Mouse (Mus musculus) 3134 (cell line): ENCODE measurements around the gene Myl6.

Source experiments
- DNase-seq: peaks from one replicate; pipeline ENCODE4 v3.0.0-alpha.2; 2011; ENCODE audit warnings: low spot score; ENCODE audit not compliant: insufficient read length; ENCODE audit errors: extremely low read depth

Gene Myl6

DNA sequence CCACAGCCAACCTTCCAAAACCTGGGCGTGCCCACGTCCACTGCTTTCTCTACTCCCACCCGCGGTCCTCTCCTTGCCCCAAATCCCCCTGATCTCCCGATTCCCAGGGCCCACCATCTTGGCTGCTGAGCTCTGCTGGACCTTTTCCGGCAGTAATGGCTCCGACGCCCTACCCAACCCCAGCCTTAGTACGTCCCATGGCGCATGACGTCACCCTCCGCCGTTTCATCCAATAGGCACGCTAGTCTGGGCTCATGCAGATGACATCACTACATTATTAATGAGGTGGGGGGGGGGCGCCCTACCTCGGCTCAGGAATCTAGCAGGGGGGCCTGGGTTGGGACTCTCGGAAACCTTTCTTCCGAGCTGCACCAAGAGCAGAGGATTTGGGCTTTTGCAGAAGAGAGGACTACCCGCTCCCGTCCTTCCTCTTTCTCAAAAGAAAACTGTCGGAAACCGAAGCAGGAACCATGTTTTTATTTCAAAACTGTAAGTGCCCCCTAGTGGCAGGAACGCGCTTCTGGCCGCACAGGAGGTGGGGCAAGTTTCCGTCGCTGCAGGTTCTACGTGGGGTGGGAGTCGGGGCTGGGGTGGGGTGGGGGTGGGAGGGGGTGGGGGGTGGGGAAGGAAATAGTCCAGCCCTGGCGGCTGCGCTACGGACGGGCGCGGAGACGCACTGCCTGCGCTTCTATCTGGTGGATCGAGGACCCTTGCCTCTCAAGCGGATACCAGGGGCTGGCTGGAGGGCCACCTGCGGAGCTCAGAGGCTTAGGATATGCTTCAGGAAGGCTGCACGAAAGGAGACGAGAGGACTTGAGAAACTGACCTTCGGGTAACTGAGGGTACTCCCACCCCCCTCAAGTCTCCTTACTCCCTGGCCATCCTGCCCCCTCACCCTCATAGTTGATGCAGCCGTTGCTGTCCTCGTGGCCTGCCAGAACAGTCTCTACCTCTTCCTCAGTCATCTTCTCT is at the start of gene Myl6:
Gene Myl6 (minus strand): TSS at position 451 of the 972 bp plus-strand sequence.
- DNase-seq, result peak; percentile 91

- DNase-seq, result no peak
These were observed 49.2 kb upstream of the Myl6 start for GRCm38 (mm10) chr10:128543100-128543499.

- DNase-seq, result no peak
These were observed 44.5 kb upstream of the Myl6 start for GRCm38 (mm10) chr10:128538340-128538870.

GRCm38 (mm10) chr10:128536266-128536940 is 42.5 kb upstream of the Myl6 start:
- DNase-seq, result peak; percentile 75

DNA sequence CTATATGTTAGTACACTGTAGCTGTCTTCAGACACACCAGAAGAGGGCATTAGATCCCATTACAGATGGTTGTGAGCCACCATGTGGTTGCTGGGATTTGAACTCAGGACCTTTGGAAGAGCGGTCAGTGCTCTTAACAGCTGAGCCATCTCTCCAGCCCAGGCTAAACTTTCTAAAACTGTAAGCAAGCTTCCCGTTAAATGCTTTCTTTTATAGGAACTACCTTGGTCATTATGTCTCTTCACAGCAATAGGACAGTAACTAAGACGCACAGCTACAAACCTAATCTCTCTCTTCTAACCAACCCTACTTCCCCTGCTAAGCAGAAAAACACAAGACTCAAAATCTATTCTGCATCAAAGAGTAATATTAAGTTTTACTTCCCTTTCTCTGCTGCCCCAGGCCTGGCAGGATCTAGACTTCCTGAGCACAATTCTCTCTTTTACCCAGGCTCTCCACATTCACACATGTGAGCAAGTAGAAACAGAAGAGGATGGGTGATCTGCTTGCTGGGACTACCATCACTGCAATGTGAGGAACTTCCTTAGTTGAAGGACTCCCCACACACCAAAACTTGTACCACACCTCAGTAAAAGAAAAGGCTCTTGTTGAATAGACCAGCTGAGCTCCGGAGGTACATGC is 41.8 kb upstream of the Myl6 start:
- no peak for DNase-seq

GRCm38 (mm10) chr10:128535206-128535605 is 41.3 kb upstream of the Myl6 start:
- DNase-seq, result no peak

DNA sequence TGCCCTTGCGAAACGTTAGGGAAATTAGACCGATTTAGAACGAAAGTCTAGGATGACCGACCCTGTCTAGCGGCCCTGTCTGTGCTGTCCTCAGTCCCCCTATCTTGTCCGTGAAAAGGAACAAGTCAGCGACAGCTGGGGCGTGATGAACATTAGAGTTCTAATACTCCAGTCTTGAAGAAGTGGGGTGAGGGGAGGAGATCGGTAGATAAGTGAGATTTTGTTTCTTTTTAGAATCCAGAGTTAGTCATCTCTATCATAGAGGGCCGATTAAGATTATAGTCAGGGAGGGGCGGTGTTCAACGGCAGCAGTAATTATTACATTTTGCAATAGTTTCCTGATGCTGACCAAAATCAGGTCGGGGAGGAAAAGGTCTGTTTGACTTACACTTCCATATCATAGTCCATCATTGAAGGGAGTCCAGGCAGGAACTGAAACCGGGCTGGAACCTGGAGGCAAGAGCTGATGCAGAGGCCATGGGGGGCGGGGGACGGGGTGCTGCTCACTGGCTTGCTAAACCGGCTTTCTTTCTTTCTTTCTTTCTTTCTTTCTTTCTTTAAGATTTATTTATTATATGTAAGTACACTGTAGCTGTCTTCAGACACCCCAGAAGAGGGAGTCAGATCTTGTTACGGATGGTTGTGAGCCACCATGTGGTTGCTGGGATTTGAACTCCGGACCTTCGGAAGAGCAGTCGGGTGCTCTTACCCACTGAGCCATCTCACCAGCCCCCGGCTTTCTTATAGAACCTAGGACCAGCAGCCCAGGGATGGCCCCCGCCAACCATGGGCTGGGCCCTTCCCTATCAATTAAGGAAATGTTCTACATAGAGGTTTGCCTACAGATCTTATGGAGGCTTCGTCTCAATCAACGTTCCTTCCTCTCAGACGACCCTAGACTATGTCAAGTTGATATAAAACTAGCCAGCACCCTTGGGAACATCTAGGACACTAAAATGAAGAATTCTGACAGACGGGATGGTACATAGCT is 32.7 kb upstream of the Myl6 start:
- DNase-seq, result no peak

DNA sequence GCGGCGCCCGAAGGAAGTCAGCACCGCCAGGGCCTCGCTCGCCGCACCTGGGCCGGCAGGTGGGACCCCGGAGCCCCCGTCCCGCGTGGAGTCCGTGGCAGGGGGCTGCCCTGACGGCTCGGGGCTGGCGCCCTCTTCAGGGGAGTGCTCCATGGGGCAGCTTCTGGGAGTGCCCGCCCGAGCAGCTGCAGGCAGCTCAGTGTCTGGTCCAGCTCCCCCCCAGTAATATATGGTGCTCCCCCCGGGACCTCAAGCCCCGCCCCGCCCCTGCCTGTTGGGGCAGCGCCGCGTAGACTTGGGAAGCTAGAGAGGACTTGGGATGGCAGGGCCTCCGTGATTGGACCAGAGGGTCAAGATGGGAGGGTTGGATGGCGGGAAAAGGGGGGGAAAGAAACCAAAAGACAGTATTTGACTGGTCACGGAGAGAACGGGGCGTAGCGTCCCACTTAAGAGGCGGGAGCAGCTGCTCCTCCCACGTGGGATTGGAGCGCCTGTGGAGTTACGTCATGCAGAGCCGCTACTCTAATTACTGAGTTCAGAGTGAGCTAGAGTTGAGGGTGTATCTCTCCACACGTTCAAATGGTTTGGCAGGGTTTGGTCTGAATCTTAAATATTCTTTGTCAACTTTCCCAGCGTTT is 31.8 kb upstream of the Myl6 start, which contains the start of gene Esyt1:
Gene Esyt1 (minus strand): TSS at position 201 of the 638 bp plus-strand sequence.
- DNase-seq, result peak; percentile 98

DNA sequence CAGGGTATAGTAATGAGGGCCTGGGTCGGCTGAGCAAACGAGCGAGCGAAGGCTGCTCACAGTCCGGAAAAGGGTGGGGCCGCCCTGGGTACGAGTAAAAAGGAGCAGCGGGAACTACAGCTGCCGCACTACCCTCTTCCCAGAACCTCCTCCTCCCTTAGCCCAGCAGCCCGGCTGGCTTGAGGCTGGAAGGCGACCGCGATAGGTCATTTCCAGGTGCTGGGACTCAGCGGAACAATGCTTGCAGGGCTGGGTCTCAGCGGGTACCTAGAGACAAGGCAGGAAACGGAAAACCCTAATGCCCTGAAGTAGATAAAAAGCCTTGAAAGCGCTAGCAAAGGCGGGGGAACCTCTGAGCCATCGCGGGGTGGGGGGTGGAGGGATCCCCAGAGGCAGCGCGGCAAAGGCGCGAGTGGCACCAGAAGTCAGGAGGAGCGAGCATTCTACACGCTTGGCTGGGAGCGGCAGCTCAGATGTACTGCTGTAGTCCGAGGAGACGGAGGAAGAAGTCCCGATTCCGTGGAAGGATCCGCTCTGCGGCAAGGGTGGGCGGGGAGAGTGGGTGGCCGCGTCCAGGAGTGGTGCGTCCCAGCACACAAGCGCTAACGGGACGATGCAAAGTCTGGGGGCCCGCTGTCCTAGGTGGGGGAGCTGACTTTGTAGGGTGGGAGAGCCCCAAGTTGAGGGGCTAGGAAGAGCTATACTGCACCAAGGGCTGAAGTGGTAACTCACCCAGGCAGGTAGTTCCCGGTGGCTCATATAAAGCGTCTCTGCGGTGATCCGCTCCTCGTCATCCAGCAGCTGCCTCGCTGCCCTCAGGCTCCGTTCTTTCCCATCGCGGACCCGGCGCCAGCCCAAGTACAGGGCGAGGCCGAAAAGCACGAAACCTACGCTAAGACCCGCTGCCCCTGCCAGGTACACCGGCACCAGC is 31.1 kb upstream of the Myl6 start:
- DNase-seq, result peak; percentile 88

DNA sequence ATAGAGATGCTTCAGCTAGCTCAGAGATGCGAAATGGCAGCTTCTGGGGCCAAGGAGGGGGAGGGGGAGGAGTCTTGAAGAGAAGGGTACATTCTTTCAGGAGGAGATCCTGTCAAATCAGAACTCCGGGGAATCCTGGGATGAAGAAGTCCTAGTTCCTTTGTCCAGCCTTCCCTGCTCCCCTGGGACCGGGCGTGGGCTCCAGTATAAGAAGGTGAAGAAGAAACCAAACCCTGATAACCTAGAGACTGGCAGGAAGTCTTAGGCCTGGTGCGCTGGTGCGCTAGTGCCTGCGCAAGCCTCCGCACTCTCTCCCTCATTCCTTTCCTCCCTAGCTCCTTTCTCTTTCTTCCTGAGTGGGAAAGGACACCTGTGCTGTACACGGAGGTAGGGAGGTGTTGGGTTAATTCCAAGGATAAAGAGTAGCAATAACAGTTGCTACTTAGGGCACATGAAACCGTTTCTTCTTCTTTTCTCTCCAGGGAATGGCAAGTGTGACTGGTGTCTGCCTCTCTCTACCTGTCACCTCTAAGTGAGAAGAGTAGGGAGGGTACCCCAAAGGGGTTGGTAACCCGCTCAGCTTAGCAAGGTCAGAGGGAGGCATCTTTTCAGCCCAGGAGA is 30.3 kb upstream of the Myl6 start:
- no peak for DNase-seq

- no peak for DNase-seq
These were observed 28.4 kb upstream of the Myl6 start for GRCm38 (mm10) chr10:128522351-128522750.

- no peak for DNase-seq
These were observed 26.6 kb upstream of the Myl6 start for GRCm38 (mm10) chr10:128520591-128520990.

DNA sequence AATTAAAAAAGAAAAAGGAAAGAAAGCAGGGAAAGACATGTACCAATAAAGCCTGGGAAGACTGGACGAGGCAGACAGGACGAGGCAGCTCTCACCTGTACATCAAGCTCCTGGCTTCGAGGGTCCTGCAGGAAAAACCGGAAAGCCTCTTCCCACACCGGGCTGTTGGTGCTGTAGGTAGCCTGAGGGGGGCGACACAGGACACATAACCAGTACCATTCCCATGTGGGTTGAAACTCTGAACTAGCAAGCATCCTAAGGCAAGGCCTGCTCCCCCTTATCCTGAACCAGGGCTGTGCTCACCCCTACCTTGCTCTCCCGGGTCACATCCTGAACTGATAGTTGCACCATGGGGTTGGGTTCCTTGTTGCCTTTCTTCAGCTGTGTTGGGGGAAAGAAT is 24.9 kb upstream of the Myl6 start:
- DNase-seq, result peak; percentile 42

DNA sequence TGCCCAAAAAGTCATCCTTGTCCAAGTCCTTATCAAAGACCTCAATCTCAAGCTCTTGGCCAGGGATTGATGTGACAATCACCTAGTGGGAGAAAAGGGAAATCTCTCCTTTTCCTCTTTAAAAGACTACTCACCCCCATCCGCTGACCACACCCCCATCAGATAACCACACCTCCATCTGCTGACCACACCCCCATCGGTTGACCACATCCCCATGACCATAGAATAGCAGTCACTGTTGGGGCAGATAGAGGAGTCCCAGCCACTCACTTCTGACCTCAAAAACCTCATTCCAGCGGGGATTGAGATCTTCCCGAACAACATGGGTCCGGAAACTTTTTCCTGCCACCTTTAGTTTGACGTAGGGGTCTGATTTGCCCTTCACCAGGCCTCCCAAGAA is 22.7 kb upstream of the Myl6 start:
- DNase-seq, result peak; percentile 39

- DNase-seq, result no peak
These were observed 22.1 kb upstream of the Myl6 start for GRCm38 (mm10) chr10:128516029-128516428.

DNA sequence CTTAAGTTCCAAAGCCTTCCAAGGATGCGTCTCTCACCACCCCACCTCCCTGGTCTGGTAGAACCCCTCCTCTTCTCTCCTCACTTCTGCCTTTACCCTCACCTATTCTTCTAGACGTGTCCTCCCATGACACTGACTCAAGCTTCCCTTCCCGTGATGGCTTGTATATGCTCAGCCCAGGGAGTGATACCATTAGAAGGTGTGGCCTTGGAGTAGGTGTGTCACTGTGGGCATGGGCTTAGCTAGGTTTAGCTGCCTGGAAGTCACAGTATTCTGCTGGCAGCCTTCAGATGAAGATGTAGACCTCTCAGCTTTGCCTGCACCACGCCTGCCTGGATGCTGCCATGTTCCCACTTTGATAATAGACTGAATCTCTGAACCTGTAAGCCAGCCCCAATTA is 21.1 kb upstream of the Myl6 start:
- no peak for DNase-seq

- DNase-seq, result no peak
These were observed 17.8 kb upstream of the Myl6 start for GRCm38 (mm10) chr10:128511761-128512160.

GRCm38 (mm10) chr10:128511189-128511588 is 17.2 kb upstream of the Myl6 start:
- no peak for DNase-seq
